Mouse (Mus musculus): ENCODE measurements around the gene Map3k6. TPM values are rescaled to one million over a fixed set of nuclear protein-coding genes. Genes with fewer than 3 reads are reported as not detected.

Map3k6 gene
- polyA plus RNA-seq, 1 experiment from 2014 or later, result 1.1 TPM

DNA sequence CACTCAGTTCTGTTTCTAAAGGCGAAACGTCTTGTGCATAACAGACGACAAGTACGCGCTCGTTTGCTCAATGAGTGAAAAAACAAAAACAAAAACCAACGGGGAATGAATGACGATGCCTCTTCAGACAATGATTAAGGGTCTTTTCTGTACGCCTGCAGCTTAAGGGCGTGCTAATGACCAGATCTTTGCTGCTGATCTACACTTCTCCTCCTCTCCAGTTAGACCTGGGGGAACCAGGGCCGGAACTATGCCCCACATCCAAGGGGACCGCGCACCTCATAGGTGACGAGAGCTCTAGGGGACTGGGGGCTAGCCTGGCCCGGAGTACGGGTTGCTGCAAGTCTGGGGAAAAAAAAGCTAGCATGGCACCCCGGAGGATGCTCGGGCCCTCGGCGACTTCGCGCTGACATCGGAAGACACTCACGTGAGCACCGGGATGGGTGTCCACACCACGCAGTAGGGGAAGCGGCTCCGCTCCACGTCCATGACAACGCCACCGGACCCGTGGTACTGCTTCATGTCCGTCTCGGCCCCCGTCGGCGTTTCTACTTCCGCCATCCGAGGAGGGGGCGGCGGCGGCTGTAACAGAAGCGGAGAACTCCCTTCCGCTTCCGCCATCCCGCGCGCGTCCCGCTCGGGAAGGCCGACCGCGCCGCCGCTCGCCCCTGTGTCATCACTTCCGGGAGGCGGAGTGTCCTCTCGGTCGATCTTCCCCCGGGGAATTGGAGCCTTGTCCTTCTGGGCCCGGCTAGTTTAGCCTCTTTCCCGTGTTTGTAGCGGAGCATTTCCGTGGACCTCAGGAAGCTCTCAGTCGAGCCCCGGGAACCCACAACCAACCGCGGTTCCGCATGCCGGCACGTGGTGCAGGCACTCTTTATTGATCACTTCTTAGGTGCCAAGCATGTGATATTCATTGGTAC, 36.7 kb downstream of the Map3k6 start, which contains the start of gene Tmem222:
Tmem222 (minus strand) TSS at position 689 of the 923 bp plus-strand sequence.
- no peaks in the 10 kb centered on the region for H3K27me3 ChIP-seq (replicated peaks; ENCODE audit: control insufficient read depth, insufficient read depth, low read length)
- H3K4me2 ChIP-seq (ENCODE audit: low read length), result peak within 1 kb of the TSS; percentile 72
- ATAC-seq (peak; percentile 94), DNase-seq (ENCODE audit: low spot score) (peak; percentile 97)
- H3K9ac ChIP-seq (ENCODE audit: low read length), result peak within 1 kb of the TSS; percentile 90
- no peaks in the 10 kb centered on the region for H3K9me3 ChIP-seq (replicated peaks; ENCODE audit: control insufficient read depth, low read length)
- peak within 1 kb of the TSS; percentile 70 for H3K27ac ChIP-seq (ENCODE audit: low read depth, low read length)
- WGBS, result under 1% methylated on average over 71 of the region's 73 CpGs
- H3K4me1 ChIP-seq (ENCODE audit: control insufficient read depth, insufficient read depth, low read length), result peaks cover 22% of the 10 kb centered on the region
- H3K4me3 ChIP-seq (ENCODE audit: low read depth, low read length), result peak within 1 kb of the TSS; percentile 85
- H3K36me3 ChIP-seq (ENCODE audit: control insufficient read depth, insufficient read depth, low read length), result 0 out of 2 replicates have a peak, but pooled peaks cover 3% of the 10 kb centered on the region

GRCm38 (mm10) chr4:133278067-133278466, 37.4 kb downstream of the Map3k6 start:
- H3K4me3 ChIP-seq (ENCODE audit: low read depth, low read length), result peak overlapping the region; percentile 85
- H3K27me3 ChIP-seq (replicated peaks; ENCODE audit: control insufficient read depth, insufficient read depth, low read length), result no peaks in the 10 kb centered on the region
- peak overlapping the region; percentile 70 for H3K27ac ChIP-seq (ENCODE audit: low read depth, low read length)
- H3K9ac ChIP-seq (ENCODE audit: low read length), result peak overlapping the region; percentile 90
- H3K36me3 ChIP-seq (ENCODE audit: control insufficient read depth, insufficient read depth, low read length), result 0 out of 2 replicates have a peak, but pooled peaks cover 3% of the 10 kb centered on the region
- ATAC-seq (peak; percentile 22; the same call in 1 of the 2 replicates), DNase-seq (ENCODE audit: low spot score) (no peak)
- H3K4me2 ChIP-seq (ENCODE audit: low read length), result peak overlapping the region; percentile 72
- WGBS, result 28% methylated on average over 6 of the region's 6 CpGs
- H3K4me1 ChIP-seq (ENCODE audit: control insufficient read depth, insufficient read depth, low read length), result peaks cover 26% of the 10 kb centered on the region
- H3K9me3 ChIP-seq (replicated peaks; ENCODE audit: control insufficient read depth, low read length), result no peaks in the 10 kb centered on the region

GRCm38 (mm10) chr4:133278482-133278881, 37.9 kb downstream of the Map3k6 start:
- ATAC-seq, result no peak
- no peak for DNase-seq (ENCODE audit: low spot score)
- Histone ChIP-seq H3K4me1 (ENCODE audit: control insufficient read depth, insufficient read depth, low read length) (peaks cover 26% of the 10 kb centered on the region), H3K4me3 (ENCODE audit: low read depth, low read length) (peak overlapping the region; percentile 85), H3K9ac (ENCODE audit: low read length) (peak overlapping the region; percentile 90), H3K27ac (ENCODE audit: low read depth, low read length) (peak overlapping the region; percentile 70; the same call in 1 of the 2 replicates), H3K9me3 (replicated peaks; ENCODE audit: control insufficient read depth, low read length) (no peaks in the 10 kb centered on the region), H3K36me3 (ENCODE audit: control insufficient read depth, insufficient read depth, low read length) (0 out of 2 replicates have a peak, but pooled peaks cover 3% of the 10 kb centered on the region), H3K4me2 (ENCODE audit: low read length) (peak overlapping the region; percentile 72), H3K27me3 (replicated peaks; ENCODE audit: control insufficient read depth, insufficient read depth, low read length) (no peaks in the 10 kb centered on the region)
- 88% methylated on average over 3 of the region's 3 CpGs for WGBS

DNA sequence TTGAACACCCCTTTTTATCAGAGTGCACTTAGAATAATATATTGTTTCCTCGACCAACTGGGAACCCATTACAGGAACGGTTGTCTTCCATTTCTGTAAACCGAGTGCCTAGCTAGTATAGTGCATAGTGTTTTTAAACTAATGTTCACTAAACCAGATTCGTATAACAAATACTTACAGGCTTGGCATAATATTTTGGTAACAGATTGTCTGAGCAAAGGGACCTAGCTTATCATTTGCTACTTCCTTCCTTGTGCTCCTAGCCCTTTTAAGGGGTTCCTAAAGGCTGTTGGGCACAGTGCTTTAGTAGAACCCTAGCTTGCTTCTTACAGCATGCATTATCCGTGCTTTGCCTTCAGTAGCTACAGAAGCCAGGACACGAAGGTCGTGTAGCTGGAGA, 40.9 kb downstream of the Map3k6 start:
- Histone ChIP-seq H3K9me3 (replicated peaks; ENCODE audit: control insufficient read depth, low read length) (no peaks in the 10 kb centered on the region), H3K27ac (ENCODE audit: low read depth, low read length) (peak overlapping the region; percentile 74), H3K27me3 (replicated peaks; ENCODE audit: control insufficient read depth, insufficient read depth, low read length) (no peaks in the 10 kb centered on the region), H3K36me3 (ENCODE audit: control insufficient read depth, insufficient read depth, low read length) (no peaks in the 10 kb centered on the region), H3K4me3 (ENCODE audit: low read depth, low read length) (no peak overlapping the region), H3K4me1 (ENCODE audit: control insufficient read depth, insufficient read depth, low read length) (peaks cover 19% of the 10 kb centered on the region), H3K9ac (ENCODE audit: low read length) (no peak overlapping the region), H3K4me2 (ENCODE audit: low read length) (no peak overlapping the region)
- WGBS, result 47% methylated on average over 7 of the region's 7 CpGs
- peak; percentile 8 for DNase-seq (ENCODE audit: low spot score)
- no peak for ATAC-seq

- H3K36me3 ChIP-seq (ENCODE audit: control insufficient read depth, insufficient read depth, low read length), result no peaks in the 10 kb centered on the region
- WGBS, result 22% methylated on average over 5 of the region's 5 CpGs
- peak overlapping the region; percentile 74 for H3K27ac ChIP-seq (ENCODE audit: low read depth, low read length)
- no peak overlapping the region for H3K4me2 ChIP-seq (ENCODE audit: low read length)
- H3K4me3 ChIP-seq (ENCODE audit: low read depth, low read length), result no peak overlapping the region
- ATAC-seq, result no peak
- H3K9ac ChIP-seq (ENCODE audit: low read length), result no peak overlapping the region
- peaks cover 17% of the 10 kb centered on the region for H3K4me1 ChIP-seq (ENCODE audit: control insufficient read depth, insufficient read depth, low read length)
- no peaks in the 10 kb centered on the region for H3K9me3 ChIP-seq (replicated peaks; ENCODE audit: control insufficient read depth, low read length)
- H3K27me3 ChIP-seq (replicated peaks; ENCODE audit: control insufficient read depth, insufficient read depth, low read length), result no peaks in the 10 kb centered on the region
- peak; percentile 30 for DNase-seq (ENCODE audit: low spot score)
These were observed 41.4 kb downstream of the Map3k6 start for GRCm38 (mm10) chr4:133281951-133282481.

GRCm38 (mm10) chr4:133282656-133283055, 42.0 kb downstream of the Map3k6 start:
- H3K27ac ChIP-seq (ENCODE audit: low read depth, low read length), result peak overlapping the region; percentile 74

GRCm38 (mm10) chr4:133285299-133285698, 44.7 kb downstream of the Map3k6 start:
- no peak overlapping the region for H3K4me2 ChIP-seq (ENCODE audit: low read length)
- H3K27ac ChIP-seq (ENCODE audit: low read depth, low read length), result no peak overlapping the region
- WGBS, result 78% methylated on average over 3 of the region's 3 CpGs
- DNase-seq (ENCODE audit: low spot score) (no peak), ATAC-seq (no peak)
- no peaks in the 10 kb centered on the region for H3K9me3 ChIP-seq (replicated peaks; ENCODE audit: control insufficient read depth, low read length)
- H3K4me1 ChIP-seq (ENCODE audit: control insufficient read depth, insufficient read depth, low read length), result peaks cover 11% of the 10 kb centered on the region
- H3K27me3 ChIP-seq (replicated peaks; ENCODE audit: control insufficient read depth, insufficient read depth, low read length), result no peaks in the 10 kb centered on the region
- H3K9ac ChIP-seq (ENCODE audit: low read length), result no peak overlapping the region
- H3K36me3 ChIP-seq (ENCODE audit: control insufficient read depth, insufficient read depth, low read length), result no peaks in the 10 kb centered on the region
- no peak overlapping the region for H3K4me3 ChIP-seq (ENCODE audit: low read depth, low read length)

More at GRCm38 (mm10) chr4:133282656-133283055, 42.0 kb downstream of the Map3k6 start:
- Histone ChIP-seq H3K36me3 (ENCODE audit: control insufficient read depth, insufficient read depth, low read length) (no peaks in the 10 kb centered on the region), H3K27me3 (replicated peaks; ENCODE audit: control insufficient read depth, insufficient read depth, low read length) (no peaks in the 10 kb centered on the region), H3K9ac (ENCODE audit: low read length) (no peak overlapping the region), H3K4me2 (ENCODE audit: low read length) (no peak overlapping the region), H3K4me1 (ENCODE audit: control insufficient read depth, insufficient read depth, low read length) (peaks cover 17% of the 10 kb centered on the region), H3K4me3 (ENCODE audit: low read depth, low read length) (no peak overlapping the region), H3K9me3 (replicated peaks; ENCODE audit: control insufficient read depth, low read length) (no peaks in the 10 kb centered on the region)
- no peak for ATAC-seq
- peak; percentile 16 for DNase-seq (ENCODE audit: low spot score)
- 34% methylated on average over 4 of the region's 4 CpGs for WGBS

DNA sequence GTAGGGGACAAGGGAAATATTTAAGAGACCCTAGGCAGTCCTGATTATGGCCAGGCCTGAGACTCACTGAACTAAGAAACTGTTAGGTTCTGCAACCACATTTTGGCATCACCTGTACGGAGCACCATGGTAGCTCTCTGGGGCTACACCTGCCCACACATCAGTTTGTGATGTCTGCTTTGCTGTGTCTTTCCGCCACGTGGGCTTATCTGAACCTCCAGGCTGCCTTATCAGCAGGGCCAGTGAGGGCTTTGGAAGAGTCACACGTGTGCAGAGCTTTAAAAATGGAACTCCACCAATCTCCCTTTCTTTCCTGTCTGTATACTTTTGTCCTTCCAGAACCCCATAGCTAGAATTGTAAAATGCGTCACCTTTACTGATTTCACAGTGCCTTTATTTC, 45.3 kb downstream of the Map3k6 start:
- Histone ChIP-seq H3K4me1 (ENCODE audit: control insufficient read depth, insufficient read depth, low read length) (peaks cover 10% of the 10 kb centered on the region), H3K9me3 (replicated peaks; ENCODE audit: control insufficient read depth, low read length) (no peaks in the 10 kb centered on the region), H3K4me3 (ENCODE audit: low read depth, low read length) (no peak overlapping the region), H3K36me3 (ENCODE audit: control insufficient read depth, insufficient read depth, low read length) (no peaks in the 10 kb centered on the region), H3K4me2 (ENCODE audit: low read length) (no peak overlapping the region), H3K27me3 (replicated peaks; ENCODE audit: control insufficient read depth, insufficient read depth, low read length) (no peaks in the 10 kb centered on the region), H3K9ac (ENCODE audit: low read length) (no peak overlapping the region), H3K27ac (ENCODE audit: low read depth, low read length) (no peak overlapping the region)
- 81% methylated on average over 5 of the region's 5 CpGs for WGBS
- DNase-seq (ENCODE audit: low spot score) (no peak), ATAC-seq (no peak)

All from forebrain, embryonic 14.5 days (tissue).